ENCODE assay signal across 8 mouse cellular contexts in genomic region chr6:82714243-82714642, GRCm38 (mm10). TPM values are rescaled to one million over a fixed set of nuclear protein-coding genes. Genes with fewer than 3 reads are reported as not detected.
A peak's percentile ranks its signal among the peaks of the same experiment; 100 is the strongest.
DNase-seq lines count a peak whose midpoint lies in the region; ATAC-seq lines count a peak whose summit lies in the region.

No protein-coding gene starts in this region.

- H3K36me3 ChIP-seq in hindbrain, embryonic 16.5 days (ENCODE audit: control insufficient read depth, insufficient read depth, low read length): no peaks in the 10 kb centered on the region

- no peak overlapping the region for H3K27ac ChIP-seq in hindbrain, embryonic 16.5 days (ENCODE audit: low read depth, low read length)

- H3K4me2 ChIP-seq in hindbrain, embryonic 16.5 days (ENCODE audit: low read length): no peak overlapping the region

- H3K4me1 ChIP-seq in hindbrain, embryonic 16.5 days (ENCODE audit: control insufficient read depth, insufficient read depth, low read depth, low read length): no peaks in the 10 kb centered on the region

- H3K4me3 ChIP-seq in hindbrain, embryonic 16.5 days (ENCODE audit: low read length): no peak overlapping the region

- no peaks in the 10 kb centered on the region for H3K9me3 ChIP-seq in hindbrain, embryonic 16.5 days (ENCODE audit: control insufficient read depth, low read length)

- WGBS in hindbrain, embryonic 16.5 days: 9% methylated on average over 3 of the region's 3 CpGs

- H3K9ac ChIP-seq in hindbrain, embryonic 16.5 days (ENCODE audit: low read depth, low read length): no peak overlapping the region

- no peaks in the 10 kb centered on the region for H3K27me3 ChIP-seq in hindbrain, embryonic 16.5 days (replicated peaks; ENCODE audit: control insufficient read depth, insufficient read depth, low read length)

- peak; percentile 62; the same call in 1 of the 2 replicates for ATAC-seq in hindbrain, embryonic 16.5 days
- peak; percentile 93 for ATAC-seq in megakaryocyte-erythroid progenitor cell, adult 5-6 weeks (replicated peaks; ENCODE audit: low FRiP score, low TSS enrichment, poor library complexity, severe bottlenecking)

- DNase-seq in ZHBTc4 (ENCODE audit: low read depth, low spot score): peak; percentile 92
- DNase-seq in cerebellum, postnatal 14 days: peak; percentile 87 to 92
- peak; percentile 73 to 78 for DNase-seq in frontal cortex, postnatal 36 days (ENCODE audit: low spot score in 2 of 2)
- DNase-seq in left cerebral cortex, adult 11 months (ENCODE audit: low spot score): peak; percentile 37
- DNase-seq in right cerebral cortex, postnatal 10 days (ENCODE audit: low spot score in 2 of 2): peak; percentile 73 to 83
- DNase-seq in urinary bladder, postnatal 25 days (ENCODE audit: low spot score): peak; percentile 64

RNA-seq across cellular contexts. Expression of gene Pole4, which starts 9.1 kb away (rescaled TPM):
- polyA plus RNA-seq in hindbrain, embryonic 16.5 days (2015; fragmentation: Nextera tagmentation; extraction: Ambion mirVana): 124 and 141 TPM in 2 replicates
- 66.7 and 69.6 TPM in 2 replicates for total RNA-seq in megakaryocyte-erythroid progenitor cell, adult 5-6 weeks (2014; fragmentation: Nextera tagmentation)
- 38.8 and 41.2 TPM in 2 replicates for total RNA-seq in megakaryocyte-erythroid progenitor cell, adult 5-6 weeks (2017)

Comparison
In these comparisons a context has a peak if more than half of its experiments do, and no peak if none do; other contexts are left out.
1. DNase-seq: peak in every context shown above with its lines; median percentile 92 in ZHBTc4; 90 in cerebellum, postnatal 14 days; 78 in right cerebral cortex, postnatal 10 days; 76 in frontal cortex, postnatal 36 days; 64 in urinary bladder, postnatal 25 days; 37 in left cerebral cortex, adult 11 months.